Comparison of ENCODE assay signal across 22 mouse cellular contexts in genomic region chr8:122149606-122150005, GRCm38 (mm10).
A peak's percentile ranks its signal among the peaks of the same experiment; 100 is the strongest.
DNase-seq lines count a peak whose midpoint lies in the region; ATAC-seq and TF ChIP-seq lines count a peak whose summit lies in the region.
"Had no signal": no experiment of that assay in that cellular context is flagged by ENCODE, and none has a peak within 500 bp of the region (broad histone marks: within the 10 kb centered on the region; RNA-seq: fewer than 3 reads in every experiment).

No protein-coding gene starts in this region.

- no peak overlapping the region for H3K9ac ChIP-seq in forebrain, postnatal 0 days
- no peak overlapping the region for H3K9ac ChIP-seq in forebrain, embryonic 13.5 days
- H3K9ac ChIP-seq in embryonic facial prominence, embryonic 13.5 days = no peak overlapping the region
- H3K9ac ChIP-seq: heart, embryonic 15.5 days; hindbrain, embryonic 15.5 days; liver, embryonic 12.5 days; neural tube, embryonic 15.5 days; stomach, embryonic 15.5 days had no signal

- no peak overlapping the region for H3K27ac ChIP-seq in forebrain, postnatal 0 days (ENCODE audit: low read depth, low read length)
- no peak overlapping the region for H3K27ac ChIP-seq in forebrain, embryonic 13.5 days
- H3K27ac ChIP-seq in embryonic facial prominence, embryonic 13.5 days = peak overlapping the region; percentile 23; the same call in 1 of the 2 replicates
- H3K27ac ChIP-seq: gastrocnemius, adult 2 months; heart, embryonic 15.5 days; hindbrain, embryonic 15.5 days; layer of hippocampus, adult 2 months; liver, embryonic 12.5 days; neural tube, embryonic 15.5 days; stomach, embryonic 15.5 days had no signal

- no peaks in the 10 kb centered on the region for H3K36me3 ChIP-seq in forebrain, postnatal 0 days (ENCODE audit: insufficient read depth)
- H3K36me3 ChIP-seq in forebrain, embryonic 13.5 days (ENCODE audit: poor library complexity, severe bottlenecking) = no peaks in the 10 kb centered on the region
- H3K36me3 ChIP-seq in embryonic facial prominence, embryonic 13.5 days = no peaks in the 10 kb centered on the region
- H3K36me3 ChIP-seq: heart, embryonic 15.5 days; hindbrain, embryonic 15.5 days; liver, embryonic 12.5 days; neural tube, embryonic 15.5 days; stomach, embryonic 15.5 days had no signal

- no peak overlapping the region for H3K4me3 ChIP-seq in forebrain, postnatal 0 days (ENCODE audit: low read depth, low read length)
- no peak overlapping the region for H3K4me3 ChIP-seq in forebrain, embryonic 13.5 days
- no peak overlapping the region for H3K4me3 ChIP-seq in embryonic facial prominence, embryonic 13.5 days
- H3K4me3 ChIP-seq: gastrocnemius, adult 2 months; heart, embryonic 15.5 days; hindbrain, embryonic 15.5 days; layer of hippocampus, adult 2 months; liver, embryonic 12.5 days; neural tube, embryonic 15.5 days; stomach, embryonic 15.5 days had no signal

- H3K4me2 ChIP-seq in forebrain, postnatal 0 days (ENCODE audit: low read depth) = no peak overlapping the region
- no peak overlapping the region for H3K4me2 ChIP-seq in forebrain, embryonic 13.5 days
- H3K4me2 ChIP-seq in embryonic facial prominence, embryonic 13.5 days = no peak overlapping the region
- H3K4me2 ChIP-seq: heart, embryonic 15.5 days; hindbrain, embryonic 15.5 days; liver, embryonic 12.5 days; neural tube, embryonic 15.5 days; stomach, embryonic 15.5 days had no signal

- 64% methylated on average over 8 of the region's 8 CpGs for WGBS in forebrain, postnatal 0 days
- 86% methylated on average over 8 of the region's 8 CpGs for WGBS in forebrain, embryonic 13.5 days
- 83% methylated on average over 8 of the region's 8 CpGs for WGBS in embryonic facial prominence, embryonic 13.5 days

- no peak for ATAC-seq in forebrain, postnatal 0 days
- no peak for ATAC-seq in forebrain, embryonic 13.5 days
- no peak for ATAC-seq in embryonic facial prominence, embryonic 13.5 days (ENCODE audit: insufficient number of reproducible peaks, insufficient read depth, low FRiP score, low TSS enrichment, low read depth)
- ATAC-seq: liver, embryonic 12.5 days; midbrain, embryonic 16.5 days had no signal

- no peaks in the 10 kb centered on the region for H3K4me1 ChIP-seq in forebrain, postnatal 0 days (ENCODE audit: insufficient read depth)
- H3K4me1 ChIP-seq in forebrain, embryonic 13.5 days = no peaks in the 10 kb centered on the region
- H3K4me1 ChIP-seq in embryonic facial prominence, embryonic 13.5 days = peaks cover 17% of the 10 kb centered on the region
- H3K4me1 ChIP-seq: hindbrain, embryonic 15.5 days; liver, embryonic 12.5 days; neural tube, embryonic 15.5 days; stomach, embryonic 15.5 days had no signal

- H3K27me3 ChIP-seq in forebrain, postnatal 0 days (ENCODE audit: insufficient read depth, low read length) = no peaks in the 10 kb centered on the region
- no peaks in the 10 kb centered on the region for H3K27me3 ChIP-seq in forebrain, embryonic 13.5 days
- H3K27me3 ChIP-seq in embryonic facial prominence, embryonic 13.5 days = no peaks in the 10 kb centered on the region
- H3K27me3 ChIP-seq: heart, embryonic 15.5 days; hindbrain, embryonic 15.5 days; neural tube, embryonic 15.5 days; stomach, embryonic 15.5 days had no signal

- H3K9me3 ChIP-seq in forebrain, postnatal 0 days (ENCODE audit: low read length) = no peaks in the 10 kb centered on the region
- H3K9me3 ChIP-seq in forebrain, embryonic 13.5 days (replicated peaks) = no peaks in the 10 kb centered on the region
- H3K9me3 ChIP-seq in embryonic facial prominence, embryonic 13.5 days = no peaks in the 10 kb centered on the region
- H3K9me3 ChIP-seq: heart, embryonic 15.5 days; hindbrain, embryonic 15.5 days; liver, embryonic 12.5 days; neural tube, embryonic 15.5 days; stomach, embryonic 15.5 days had no signal

- no peak for TF ChIP-seq CTCF in forebrain, postnatal 0 days (IDR thresholded peaks at IDR 0.05; ENCODE audit: low read depth)

- peak; percentile 23 for DNase-seq in forebrain, postnatal 0 days
- peak; percentile 91 for DNase-seq in brain, adult 2 months (ENCODE audit: low read depth, low spot score)
- peak; percentile 74 for DNase-seq in cerebellum, adult 9-10 months
- no peak for DNase-seq in adrenal gland, adult 18-20 months (ENCODE audit: low spot score in 2 of 2)
- DNase-seq in gastrocnemius, postnatal 25 days = no peak
- DNase-seq: embryo, embryonic 11 days; gastrocnemius, adult 2 months; heart, postnatal 4 days; kidney, adult 11 months; kidney, postnatal 10 days; lung, adult 2 months; lung, postnatal 36 days; thymus, adult 2 months had no signal

Comparison
In these comparisons a context has a peak if more than half of its experiments do, and no peak if none do; other contexts are left out.
1. DNase-seq: peak in forebrain, postnatal 0 days (single experiment), brain, adult 2 months (single experiment) and cerebellum, adult 9-10 months (single experiment); none in adrenal gland, adult 18-20 months (0 of 2) and gastrocnemius, postnatal 25 days (single experiment).